Mouse (Mus musculus) effector memory CD4-positive, alpha-beta T cell, adult 5 months (primary cell): ENCODE results near the gene Isca2. TPM values are rescaled to one million over a fixed set of nuclear protein-coding genes. Genes with fewer than 3 reads are reported as not detected.

ENCODE experiments used
- polyA plus RNA-seq: library from polyadenylated mRNA; unstranded; fragments of 100-300 nt; shearing (Covaris generic); gene quantifications from one replicate; pipeline ENCODE4 v1.2.1, GENCODE M21; 2017

Isca2 gene
- polyA plus RNA-seq, result 83.4 TPM

DNA sequence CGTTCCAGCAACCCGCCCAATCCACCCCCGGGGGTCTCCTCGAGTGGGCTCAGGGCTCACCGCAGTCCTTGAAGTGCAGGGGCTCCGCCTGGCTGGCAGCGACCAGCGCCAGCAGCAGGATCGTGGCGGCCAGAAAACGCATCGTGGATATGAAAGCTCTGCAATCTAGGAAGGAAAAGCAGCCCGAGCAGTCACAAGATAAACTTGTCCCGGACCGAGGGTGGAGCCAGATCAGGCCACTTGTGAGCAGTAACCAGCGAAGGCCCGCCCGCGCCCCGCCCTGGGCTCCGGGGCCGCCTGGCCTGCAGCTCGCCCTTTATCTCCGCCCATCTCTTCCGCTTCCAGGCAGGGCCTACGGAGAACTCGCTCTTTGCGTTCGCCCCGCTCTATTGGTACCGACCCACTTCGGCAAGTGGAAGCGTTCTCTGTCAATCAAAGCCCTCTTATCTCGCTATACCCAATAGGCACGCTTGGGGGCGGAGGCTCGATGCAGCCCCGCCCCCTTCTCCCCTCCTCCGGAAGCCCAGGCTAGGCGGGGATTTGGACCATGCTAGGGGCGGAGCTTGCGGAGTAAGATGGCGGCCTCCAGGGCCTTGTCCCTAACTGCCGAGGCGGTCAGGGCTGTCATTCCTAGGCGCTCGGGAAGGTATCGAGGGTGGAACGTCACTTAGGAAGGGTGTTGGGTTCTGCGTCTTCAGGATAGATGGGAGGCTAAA, at the start of gene Isca2, which contains the start of gene Npc2:
Gene Isca2, plus strand, starts transcription at position 526 of the 716 bp plus-strand sequence.
Gene Npc2, minus strand, starts transcription at position 427 of the 716 bp plus-strand sequence.

Other genes starting within 250 kb of the Isca2 start
- gene Vsx2, start 203.5 kb upstream of the Isca2 start, polyA plus RNA-seq, result not detected
- gene Abcd4, start 155.8 kb upstream of the Isca2 start, polyA plus RNA-seq, result 14.1 TPM
- not detected for gene Vrtn, start 132.2 kb upstream of the Isca2 start, polyA plus RNA-seq
- gene Syndig1l, start 74.4 kb upstream of the Isca2 start, polyA plus RNA-seq, result not detected
- 84.2 TPM for gene Npc2, start 99 bp upstream of the Isca2 start, polyA plus RNA-seq
- not detected for gene Ltbp2, start 103.3 kb downstream of the Isca2 start, polyA plus RNA-seq
- gene Fcf1, start 197.6 kb downstream of the Isca2 start, polyA plus RNA-seq, result 93.3 TPM
- gene Arel1, start 197.6 kb downstream of the Isca2 start, polyA plus RNA-seq, result 23.0 TPM
- gene Ylpm1, start 223.1 kb downstream of the Isca2 start, polyA plus RNA-seq, result 30.7 TPM